In the genomic region with DNA sequence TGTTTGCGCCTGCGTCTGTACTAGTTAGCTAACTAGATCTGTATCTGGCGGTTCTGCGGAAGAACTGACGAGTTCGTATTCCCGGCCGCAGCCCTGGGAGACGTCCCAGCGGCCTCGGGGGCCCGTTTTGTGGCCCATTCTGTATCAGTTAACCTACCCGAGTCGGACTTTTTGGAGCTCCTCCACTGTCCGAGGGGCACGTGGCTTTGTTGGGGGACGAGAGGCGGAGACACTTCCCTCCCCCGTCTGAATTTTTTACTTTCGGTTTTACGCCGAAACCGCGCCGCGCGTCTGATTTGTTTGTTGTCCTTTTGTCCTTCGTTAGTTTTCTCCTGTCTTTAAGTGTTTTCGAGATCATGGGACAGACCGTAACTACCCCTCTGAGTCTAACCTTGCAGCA, we compare ENCODE assay signal across 10 mouse cellular contexts. TPM values are rescaled to one million over a fixed set of nuclear protein-coding genes. Genes with fewer than 3 reads are reported as not detected.
DNase-seq lines count a peak whose midpoint lies in the region; ATAC-seq and TF ChIP-seq lines count a peak whose summit lies in the region.
"Not testable (repeated sequence)": the region's sequence is repeated elsewhere in the genome, so short reads cannot be mapped to it uniquely, and the experiment has no call there.
"Had no signal": no experiment of that assay in that cellular context is flagged by ENCODE, and none has a peak within 500 bp of the region (broad histone marks: within the 10 kb centered on the region; RNA-seq: fewer than 3 reads in every experiment).

No protein-coding gene starts in this region.

- not testable (repeated sequence) for H3K36me3 ChIP-seq in hindbrain, postnatal 0 days (ENCODE audit: insufficient read depth, low read length)

- peak; percentile 73 for DNase-seq in adrenal gland, adult 2 months
- peak; percentile 34 for DNase-seq in embryo, embryonic 9.5 days (ENCODE audit: extremely low spot score)
- DNase-seq in heart, adult 11 months = peak; percentile 96
- DNase-seq in hindbrain, postnatal 0 days (ENCODE audit: low spot score) = peak; percentile 44
- DNase-seq in left cerebral cortex, adult 18-20 months (ENCODE audit: low spot score in 2 of 2) = peak; percentile 7 to 22
- DNase-seq in lung, postnatal 10 days = peak; percentile 50
- peak; percentile 43 for DNase-seq in ovary, postnatal 36 days (ENCODE audit: low spot score)
- peak; percentile 45 to 49 for DNase-seq in thymus, postnatal 36 days

- not testable (repeated sequence) for TF ChIP-seq CTCF in hindbrain, postnatal 0 days (IDR thresholded peaks at IDR 0.05; ENCODE audit: low read depth)

- 12% methylated on average over 27 of the region's 30 CpGs for WGBS in hindbrain, postnatal 0 days

- 0 out of 2 replicates have a peak overlapping the region, but pooled peaks have one; percentile 9 for H3K9ac ChIP-seq in hindbrain, postnatal 0 days (replicated peaks; ENCODE audit: low read length)

- peak overlapping the region; percentile 39 for H3K4me3 ChIP-seq in hindbrain, postnatal 0 days (ENCODE audit: low read length)

- not testable (repeated sequence) for ATAC-seq in hindbrain, postnatal 0 days

- not testable (repeated sequence) for H3K4me1 ChIP-seq in hindbrain, postnatal 0 days (ENCODE audit: insufficient read depth, low read length)

- H3K27ac ChIP-seq in hindbrain, postnatal 0 days = not testable (repeated sequence)

- not testable (repeated sequence) for H3K9me3 ChIP-seq in hindbrain, postnatal 0 days (ENCODE audit: low read length)

- H3K4me2 ChIP-seq in hindbrain, postnatal 0 days (ENCODE audit: low read depth, low read length) = peak overlapping the region; percentile 51

- not testable (repeated sequence) for H3K27me3 ChIP-seq in hindbrain, postnatal 0 days (ENCODE audit: insufficient read depth, low read length)

RNA-seq across cellular contexts. Expression of gene Cep85, which starts 26.8 kb away (rescaled TPM):
- total RNA-seq in adrenal gland, adult 2 months (2021) = 10 to 100 TPM; 14.4 to 17.5 TPM
- 27.3 and 36.1 TPM in 2 replicates for polyA plus RNA-seq in adrenal gland, adult 2 months (2012; rRNA removed)
- 12.9 and 19.6 TPM in 2 replicates for total RNA-seq in hindbrain, postnatal 0 days (2014; rRNA removed)
- 16.2 and 17.8 TPM in 2 replicates for polyA plus RNA-seq in hindbrain, postnatal 0 days (2015; fragmentation: Nextera tagmentation; extraction: Ambion mirVana)
- total RNA-seq in left cerebral cortex, adult 18-20 months (2021) = 10 to 100 TPM; 17.1 to 17.6 TPM

RNA-seq across cellular contexts. Expression of gene Sh3bgrl3, which starts 31.5 kb away (rescaled TPM):
- total RNA-seq in adrenal gland, adult 2 months (2021) = 100 to 1,000 TPM in 1 of 2 experiments, 10 to 100 TPM in 1; 99.6 to 109 TPM
- 380 and 502 TPM in 2 replicates for polyA plus RNA-seq in adrenal gland, adult 2 months (2012; rRNA removed)
- 220 and 259 TPM in 2 replicates for total RNA-seq in hindbrain, postnatal 0 days (2014; rRNA removed)
- 553 and 564 TPM in 2 replicates for polyA plus RNA-seq in hindbrain, postnatal 0 days (2015; fragmentation: Nextera tagmentation; extraction: Ambion mirVana)
- 100 to 1,000 TPM; 200 to 222 TPM for total RNA-seq in left cerebral cortex, adult 18-20 months (2021)

RNA-seq across cellular contexts. Expression of gene Gm7534, which starts 42.7 kb away (rescaled TPM):
- total RNA-seq in adrenal gland, adult 2 months (2021) = not detected
- not detected in 2 replicates for polyA plus RNA-seq in adrenal gland, adult 2 months (2012; rRNA removed)
- total RNA-seq in hindbrain, postnatal 0 days (2014; rRNA removed) = not detected in 2 replicates
- polyA plus RNA-seq in hindbrain, postnatal 0 days (2015; fragmentation: Nextera tagmentation; extraction: Ambion mirVana) = not detected in 2 replicates
- total RNA-seq in left cerebral cortex, adult 18-20 months (2021) = not detected
- total RNA-seq: left cerebral cortex, adult 8-10 months had no signal
- polyA plus RNA-seq: G1E had no signal

RNA-seq across cellular contexts. Expression of gene Ubxn11, which starts 57.7 kb away (rescaled TPM):
- total RNA-seq in adrenal gland, adult 2 months (2021) = 1 to 10 TPM; 5.4 to 6.7 TPM
- polyA plus RNA-seq in adrenal gland, adult 2 months (2012; rRNA removed) = 7.5 and 10.1 TPM in 2 replicates
- 3.5 and 8.9 TPM in 2 replicates for total RNA-seq in hindbrain, postnatal 0 days (2014; rRNA removed)
- polyA plus RNA-seq in hindbrain, postnatal 0 days (2015; fragmentation: Nextera tagmentation; extraction: Ambion mirVana) = 14.0 and 14.6 TPM in 2 replicates
- 10 to 100 TPM; 31.7 to 38.4 TPM for total RNA-seq in left cerebral cortex, adult 18-20 months (2021)

Comparison
In these comparisons a context has a peak if more than half of its experiments do, and no peak if none do; other contexts are left out.
1. DNase-seq: peak in every context shown above with its lines; median percentile 96 in heart, adult 11 months; 73 in adrenal gland, adult 2 months; 50 in lung, postnatal 10 days; 47 in thymus, postnatal 36 days; 44 in hindbrain, postnatal 0 days; 43 in ovary, postnatal 36 days; 34 in embryo, embryonic 9.5 days; 14 in left cerebral cortex, adult 18-20 months.